Mouse (Mus musculus) bone marrow macrophage, adult 2 months (primary cell): ENCODE measurements around the gene Lad1. TPM values are rescaled to one million over a fixed set of nuclear protein-coding genes. Genes with fewer than 3 reads are reported as not detected.

Experiments used
- H3K27ac ChIP-seq: 2 replicates; pipeline ENCODE4 v1.5.1; 2012; ENCODE audit warnings: low read depth, low read length; ENCODE audit not compliant: insufficient read depth
- H3K4me1 ChIP-seq: 2 replicates; pipeline ENCODE4 v1.6.1; 2012; ENCODE audit warnings: low read length; ENCODE audit not compliant: control insufficient read depth, insufficient read depth
- H3K4me3 ChIP-seq: 2 replicates; pipeline ENCODE4 v1.5.1; 2012; ENCODE audit warnings: mild to moderate bottlenecking, low read length, moderate library complexity; ENCODE audit not compliant: insufficient read depth
- CTCF ChIP-seq: IDR thresholded peaks from 2 replicates; pipeline ENCODE4 v1.5.1; 2012; ENCODE audit warnings: low read depth, mild to moderate bottlenecking, low read length, moderate library complexity
- POLR2A ChIP-seq: IDR thresholded peaks from 2 replicates; pipeline ENCODE4 v1.6.1; 2012; ENCODE audit warnings: mild to moderate bottlenecking, low read depth, low read length, borderline replicate concordance
- polyA plus RNA-seq: library from polyadenylated mRNA; stranded (reverse); fragments of >200 nt; gene quantifications from 2 replicates; pipeline ENCODE4 v1.2.4, GENCODE M21; 2012; ENCODE audit not compliant: missing spikeins, insufficient read depth, insufficient read length

Lad1 gene
- polyA plus RNA-seq, 1 experiment: not detected

DNA sequence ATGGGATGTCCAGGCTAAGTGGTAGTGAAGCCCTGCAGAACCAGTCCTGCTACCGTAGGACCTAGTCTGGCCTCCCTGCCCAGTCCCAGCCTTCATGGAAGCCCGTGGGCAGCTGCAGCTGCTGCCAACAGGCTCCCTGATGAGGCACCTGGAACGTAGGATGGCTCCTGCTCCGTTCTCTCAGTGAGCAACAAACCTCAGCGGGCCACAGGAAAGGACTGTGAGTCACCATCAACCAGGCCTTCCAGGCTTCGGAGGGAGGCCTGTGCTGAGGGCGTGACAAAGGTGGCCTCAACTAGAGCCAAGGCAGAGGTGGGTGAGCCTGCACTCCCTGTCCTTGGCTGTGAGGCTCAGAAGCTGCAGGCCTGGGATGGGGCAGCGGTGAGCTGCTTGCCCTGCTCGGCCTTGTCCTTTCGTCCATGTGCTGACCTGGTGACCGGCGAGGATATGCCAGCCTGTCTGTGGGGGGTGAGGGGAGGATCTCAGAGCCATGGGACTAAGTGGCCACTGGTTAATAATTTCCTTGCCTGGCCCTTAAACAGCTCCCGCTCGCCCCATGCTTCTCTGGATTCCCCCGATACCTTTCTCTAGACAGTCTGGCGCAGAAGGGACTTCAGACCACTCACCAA lies 2.5 kb downstream of the Lad1 start:
- TF ChIP-seq POLR2A: no peak
- TF ChIP-seq CTCF: no peak
- Histone ChIP-seq H3K4me3 (no peak overlapping the region), H3K4me1 (no peaks in the 10 kb centered on the region), H3K27ac (no peak overlapping the region)

DNA sequence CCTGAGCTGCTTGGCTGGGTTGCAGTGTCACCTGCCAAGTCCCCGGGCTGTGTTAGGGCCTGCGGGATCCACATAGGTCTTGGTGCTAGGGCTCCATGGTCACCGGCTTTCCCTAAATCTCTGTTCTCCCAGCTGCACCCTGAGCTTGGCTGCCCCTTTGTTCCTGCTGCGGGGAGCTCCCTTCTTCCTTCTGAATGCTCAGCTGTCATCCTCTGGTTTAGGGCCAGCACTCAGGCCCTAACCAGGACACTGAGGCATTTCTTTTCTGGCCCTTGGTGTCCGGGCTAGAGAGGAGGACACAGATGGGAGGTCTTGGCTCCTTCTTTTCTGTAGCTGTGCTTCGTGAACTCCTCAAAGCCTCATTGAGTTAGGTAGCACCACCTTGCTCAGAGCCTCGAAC lies 3.4 kb downstream of the Lad1 start:
- Histone ChIP-seq H3K4me3 (no peak overlapping the region), H3K4me1 (no peaks in the 10 kb centered on the region), H3K27ac (no peak overlapping the region)
- TF ChIP-seq CTCF (no peak), POLR2A (no peak)

GRCm38 (mm10) chr1:135828918-135829317 lies 10.5 kb downstream of the Lad1 start:
- Histone ChIP-seq H3K4me1 (no peaks in the 10 kb centered on the region), H3K27ac (no peak overlapping the region), H3K4me3 (no peak overlapping the region)
- no peak for TF ChIP-seq POLR2A
- no peak for TF ChIP-seq CTCF

DNA sequence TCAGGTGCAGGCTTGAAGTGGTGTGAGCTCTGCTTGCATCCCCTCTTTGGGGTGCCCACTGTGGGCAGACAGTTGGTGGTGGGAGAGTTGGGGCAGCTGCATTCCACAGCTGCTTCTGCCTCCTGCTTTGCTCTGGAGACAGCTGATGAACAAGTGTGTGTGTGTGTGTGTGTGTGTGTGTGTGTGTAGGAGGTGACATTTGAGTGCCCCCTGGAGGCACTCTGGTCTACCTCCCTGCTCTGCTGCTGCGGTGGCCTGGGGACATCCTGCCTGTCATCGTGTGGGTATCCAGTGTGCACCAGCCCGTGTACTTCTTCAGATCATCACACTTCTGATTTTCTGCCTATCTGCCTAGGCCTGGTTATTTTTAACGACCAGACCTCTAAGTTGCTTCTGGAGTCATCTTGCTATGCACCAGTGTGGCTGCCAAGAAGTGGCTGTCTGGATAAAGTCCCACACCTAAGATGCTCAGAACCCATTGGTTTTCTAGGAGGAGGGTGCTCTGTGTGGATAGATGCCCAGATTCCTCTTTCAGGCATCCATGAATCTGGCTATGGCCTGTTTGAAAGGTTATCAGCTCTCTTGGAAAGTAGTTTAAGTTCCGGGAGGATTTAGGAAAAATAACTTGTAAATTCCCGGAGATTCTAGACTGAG lies 15.9 kb downstream of the Lad1 start:
- Histone ChIP-seq H3K4me3 (no peak overlapping the region), H3K4me1 (no peaks in the 10 kb centered on the region), H3K27ac (no peak overlapping the region)
- TF ChIP-seq POLR2A: no peak
- TF ChIP-seq CTCF: no peak

DNA sequence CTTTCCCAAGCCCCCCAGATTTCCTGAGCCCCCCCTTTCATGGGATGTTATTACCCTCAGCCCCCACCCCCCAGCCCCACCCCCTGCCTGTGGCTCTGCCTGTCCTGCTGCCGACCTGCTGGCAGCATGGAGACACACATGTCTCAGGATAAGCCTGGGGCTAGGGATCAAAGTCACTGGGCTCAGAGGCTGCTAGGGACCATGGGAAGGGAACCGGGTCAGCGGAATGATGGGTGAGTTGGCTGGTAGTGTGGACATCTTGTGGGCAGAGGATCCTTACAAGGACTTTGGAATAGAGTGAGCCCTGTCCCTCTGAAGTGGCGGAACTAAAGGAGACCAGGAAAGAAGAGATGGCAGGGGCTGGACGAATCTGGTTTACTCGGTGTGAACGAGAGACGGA lies 16.6 kb downstream of the Lad1 start:
- H3K4me1 ChIP-seq: no peaks in the 10 kb centered on the region
- no peak for TF ChIP-seq POLR2A
- no peak for TF ChIP-seq CTCF
- no peak overlapping the region for H3K4me3 ChIP-seq
- no peak overlapping the region for H3K27ac ChIP-seq

DNA sequence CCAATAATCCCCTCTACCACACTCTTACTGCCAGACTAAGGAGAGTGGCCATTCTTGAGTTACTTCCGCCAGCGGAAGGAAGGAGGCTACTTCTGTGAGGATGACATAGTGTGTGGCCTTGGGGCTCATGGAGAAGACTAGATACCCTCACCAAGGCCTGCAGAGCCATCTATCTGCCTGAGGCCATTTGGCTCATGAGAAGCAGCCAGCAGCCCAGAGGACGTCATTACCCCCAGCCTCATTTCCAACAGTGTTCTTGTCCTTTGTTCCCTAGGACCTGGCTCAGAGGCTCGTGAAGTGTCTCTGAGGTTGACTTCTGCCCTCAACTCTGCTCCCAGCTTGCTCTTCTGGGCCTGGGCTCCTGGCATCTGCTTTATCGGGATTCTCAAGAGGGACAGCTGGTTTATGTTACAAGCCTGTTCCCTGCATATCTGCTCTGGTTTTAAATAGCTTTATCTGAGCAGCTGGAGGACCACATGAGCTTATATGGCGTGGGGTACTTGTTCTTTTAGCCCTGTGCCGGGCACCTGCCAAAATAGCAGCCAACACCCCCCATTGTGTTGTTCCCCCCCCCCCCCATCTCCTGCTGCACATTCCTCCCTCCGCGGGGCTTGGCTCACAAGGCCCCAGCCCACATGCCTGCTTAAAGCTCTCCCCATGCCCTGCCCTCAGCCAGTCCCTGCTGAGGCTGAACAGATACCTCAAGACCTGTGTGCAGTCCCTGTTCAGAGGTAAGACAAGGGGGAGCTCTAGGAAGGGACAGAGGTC lies 17.5 kb downstream of the Lad1 start, which contains the start of gene Tnnt2:
Tnnt2 (plus strand) TSS at position 639 of the 768 bp plus-strand sequence.
- no peak within 1 kb of the TSS for H3K4me3 ChIP-seq
- TF ChIP-seq CTCF (no peak), POLR2A (no peak)
- no peak within 1 kb of the TSS for H3K27ac ChIP-seq
- no peaks in the 10 kb centered on the region for H3K4me1 ChIP-seq

DNA sequence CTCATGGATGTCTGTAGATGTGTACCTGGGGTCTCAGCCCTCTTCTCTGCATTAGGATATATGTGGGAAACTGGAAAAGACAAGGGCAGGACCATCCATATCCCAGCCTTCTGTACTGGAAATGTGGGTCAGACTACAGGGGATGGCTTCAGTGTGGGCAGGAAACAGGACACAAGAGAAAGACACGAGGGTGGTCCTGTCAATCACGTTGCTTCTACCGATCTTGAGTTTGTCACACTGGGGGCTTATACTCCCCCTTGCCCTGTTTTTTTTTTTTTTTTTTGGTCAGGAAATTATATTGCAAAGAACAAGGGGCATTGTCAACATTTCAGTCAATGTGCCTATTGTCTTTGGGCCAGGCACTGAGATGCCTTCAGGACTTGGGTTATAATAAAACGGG lies 20.2 kb downstream of the Lad1 start:
- H3K4me1 ChIP-seq: no peaks in the 10 kb centered on the region

DNA sequence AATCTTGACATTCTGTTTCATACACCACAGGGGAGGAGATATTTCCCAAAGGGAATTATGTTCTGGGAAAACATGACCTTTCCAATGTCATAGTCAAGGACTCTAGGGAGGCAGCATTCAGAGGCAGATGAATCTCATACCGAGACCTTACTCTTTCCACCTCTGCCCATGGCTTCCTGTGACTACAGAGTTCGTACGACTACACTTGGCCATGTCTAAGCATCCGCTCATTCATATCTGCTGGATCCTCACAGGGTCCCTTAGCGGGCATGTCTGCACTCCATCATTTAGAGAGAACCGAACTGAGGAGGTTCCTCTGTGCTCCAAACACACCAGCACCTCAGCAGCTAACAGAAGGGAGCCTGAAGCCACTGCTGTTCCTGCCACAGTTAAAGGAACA lies 20.7 kb downstream of the Lad1 start:
- no peaks in the 10 kb centered on the region for H3K4me1 ChIP-seq
- H3K4me3 ChIP-seq: no peak overlapping the region
- H3K27ac ChIP-seq: no peak overlapping the region
- TF ChIP-seq CTCF (no peak), POLR2A (no peak)

More for the DNA sequence above, 20.2 kb downstream of the Lad1 start:
- Histone ChIP-seq H3K4me3 (no peak overlapping the region), H3K27ac (no peak overlapping the region)
- TF ChIP-seq POLR2A: no peak
- TF ChIP-seq CTCF: no peak

GRCm38 (mm10) chr1:135840675-135841395 lies 22.4 kb downstream of the Lad1 start:
- Histone ChIP-seq H3K4me1 (no peaks in the 10 kb centered on the region), H3K4me3 (no peak overlapping the region), H3K27ac (no peak overlapping the region)
- TF ChIP-seq POLR2A (no peak), CTCF (no peak)
